Mouse (Mus musculus): ENCODE measurements around the gene Gm17428. TPM values are rescaled to one million over a fixed set of nuclear protein-coding genes. Genes with fewer than 3 reads are reported as not detected.
A peak's percentile ranks its signal among the peaks of the same experiment; 100 is the strongest.
"Not testable (repeated sequence)": the region's sequence is repeated elsewhere in the genome, so short reads cannot be mapped to it uniquely, and the experiment has no call there.

Gene Gm17428
- polyA plus RNA-seq, 1 experiment from 2014 or later, result not detected

- no peak overlapping the region for H3K9ac ChIP-seq
- WGBS, result 90% methylated on average over 3 of the region's 3 CpGs
- no peak overlapping the region for H3K27ac ChIP-seq
- H3K4me3 ChIP-seq, result no peak overlapping the region
- no peak overlapping the region for H3K4me2 ChIP-seq
- ATAC-seq (ENCODE audit: low FRiP score), result no peak
- H3K36me3 ChIP-seq, result no peaks in the 10 kb centered on the region
- no peaks in the 10 kb centered on the region for H3K4me1 ChIP-seq (replicated peaks)
- H3K9me3 ChIP-seq, result no peaks in the 10 kb centered on the region
- H3K27me3 ChIP-seq, result 0 out of 2 replicates have a peak, but pooled peaks cover 10% of the 10 kb centered on the region
Observed at GRCm38 (mm10) chr14:54967874-54968273, 8.9 kb upstream of the Gm17428 start.

- no peak for ATAC-seq (ENCODE audit: low FRiP score)
- Histone ChIP-seq H3K9me3 (no peaks in the 10 kb centered on the region), H3K4me1 (replicated peaks) (peaks cover 3% of the 10 kb centered on the region), H3K27ac (no peak overlapping the region), H3K36me3 (no peaks in the 10 kb centered on the region), H3K4me2 (no peak overlapping the region), H3K9ac (no peak overlapping the region), H3K4me3 (no peak overlapping the region), H3K27me3 (0 out of 2 replicates have a peak, but pooled peaks cover 10% of the 10 kb centered on the region)
Observed at GRCm38 (mm10) chr14:54968344-54968743, 8.4 kb upstream of the Gm17428 start.

GRCm38 (mm10) chr14:54972786-54973185, 3.9 kb upstream of the Gm17428 start:
- H3K27me3 ChIP-seq; H3K9me3 ChIP-seq; ATAC-seq (ENCODE audit: low FRiP score); H3K4me3 ChIP-seq; H3K36me3 ChIP-seq; H3K4me2 ChIP-seq; H3K9ac ChIP-seq: not testable (repeated sequence)
- Histone ChIP-seq H3K4me1 (replicated peaks) (peaks cover 17% of the 10 kb centered on the region), H3K27ac (peak overlapping the region; percentile 30; the same call in 1 of the 2 replicates)
- 94% methylated on average over 11 of the region's 11 CpGs for WGBS

GRCm38 (mm10) chr14:54974068-54974791, 2.5 kb upstream of the Gm17428 start:
- Histone ChIP-seq H3K9ac (no peak overlapping the region), H3K4me1 (replicated peaks) (peaks cover 17% of the 10 kb centered on the region), H3K4me3 (no peak overlapping the region), H3K27ac (peak overlapping the region; percentile 89), H3K36me3 (no peaks in the 10 kb centered on the region), H3K4me2 (no peak overlapping the region), H3K9me3 (no peaks in the 10 kb centered on the region), H3K27me3 (0 out of 2 replicates have a peak, but pooled peaks cover 5% of the 10 kb centered on the region)
- ATAC-seq (ENCODE audit: low FRiP score), result peak; percentile 65
- 68% methylated on average over 6 of the region's 6 CpGs for WGBS

GRCm38 (mm10) chr14:54978664-54979063, 1.9 kb downstream of the Gm17428 start:
- Histone ChIP-seq H3K4me2 (no peak overlapping the region), H3K9me3 (no peaks in the 10 kb centered on the region), H3K27me3 (0 out of 2 replicates have a peak, but pooled peaks cover 5% of the 10 kb centered on the region), H3K36me3 (no peaks in the 10 kb centered on the region), H3K4me1 (replicated peaks) (peaks cover 11% of the 10 kb centered on the region), H3K4me3 (no peak overlapping the region), H3K9ac (no peak overlapping the region), H3K27ac (no peak overlapping the region)
- WGBS, result 93% methylated on average over 8 of the region's 8 CpGs
- ATAC-seq (ENCODE audit: low FRiP score), result no peak

GRCm38 (mm10) chr14:54981934-54982333, 5.2 kb downstream of the Gm17428 start:
- Histone ChIP-seq H3K27me3 (0 out of 2 replicates have a peak, but pooled peaks cover 3% of the 10 kb centered on the region), H3K9me3 (no peaks in the 10 kb centered on the region), H3K27ac (no peak overlapping the region), H3K4me1 (replicated peaks) (no peaks in the 10 kb centered on the region), H3K4me3 (no peak overlapping the region), H3K36me3 (no peaks in the 10 kb centered on the region), H3K9ac (no peak overlapping the region), H3K4me2 (no peak overlapping the region)
- no peak for ATAC-seq (ENCODE audit: low FRiP score)
- WGBS, result 94% methylated on average over 7 of the region's 7 CpGs

GRCm38 (mm10) chr14:54988350-54988874, 11.7 kb downstream of the Gm17428 start:
- not testable (repeated sequence) for H3K4me3 ChIP-seq; H3K27ac ChIP-seq; ATAC-seq (ENCODE audit: low FRiP score); H3K27me3 ChIP-seq; H3K36me3 ChIP-seq; H3K4me1 ChIP-seq (replicated peaks); H3K9me3 ChIP-seq; H3K4me2 ChIP-seq; H3K9ac ChIP-seq
- WGBS, result 92% methylated on average over 9 of the region's 9 CpGs

GRCm38 (mm10) chr14:54988882-54989281, 12.1 kb downstream of the Gm17428 start:
- Histone ChIP-seq H3K4me1 (replicated peaks) (0 out of 2 replicates have a peak, but pooled peaks cover under 1% of the 10 kb centered on the region), H3K36me3 (no peaks in the 10 kb centered on the region)

GRCm38 (mm10) chr14:54989886-54990441, 13.2 kb downstream of the Gm17428 start:
- Histone ChIP-seq H3K27ac (no peak overlapping the region), H3K9me3 (no peaks in the 10 kb centered on the region), H3K4me1 (replicated peaks) (peaks cover 11% of the 10 kb centered on the region), H3K36me3 (no peaks in the 10 kb centered on the region), H3K4me3 (no peak overlapping the region), H3K9ac (no peak overlapping the region), H3K27me3 (0 out of 2 replicates have a peak, but pooled peaks cover 3% of the 10 kb centered on the region), H3K4me2 (no peak overlapping the region)
- ATAC-seq (ENCODE audit: low FRiP score), result no peak
- WGBS, result 87% methylated on average over 8 of the region's 8 CpGs

More at GRCm38 (mm10) chr14:54988882-54989281, 12.1 kb downstream of the Gm17428 start:
- H3K4me2 ChIP-seq, result no peak overlapping the region
- H3K9me3 ChIP-seq, result no peaks in the 10 kb centered on the region
- 0 out of 2 replicates have a peak, but pooled peaks cover 3% of the 10 kb centered on the region for H3K27me3 ChIP-seq
- WGBS, result 93% methylated on average over 13 of the region's 13 CpGs
- no peak overlapping the region for H3K4me3 ChIP-seq
- H3K9ac ChIP-seq, result no peak overlapping the region
- H3K27ac ChIP-seq, result no peak overlapping the region
- ATAC-seq (ENCODE audit: low FRiP score), result no peak

- no peak for ATAC-seq (ENCODE audit: low FRiP score)
- WGBS, result 91% methylated on average over 10 of the region's 10 CpGs
Observed at GRCm38 (mm10) chr14:54992196-54992595, 15.5 kb downstream of the Gm17428 start.

GRCm38 (mm10) chr14:54993636-54994035, 16.9 kb downstream of the Gm17428 start:
- Histone ChIP-seq H3K27me3 (0 out of 2 replicates have a peak, but pooled peaks cover 3% of the 10 kb centered on the region), H3K4me2 (no peak overlapping the region), H3K9me3 (no peaks in the 10 kb centered on the region), H3K27ac (no peak overlapping the region), H3K4me1 (replicated peaks) (peaks cover 31% of the 10 kb centered on the region), H3K36me3 (no peaks in the 10 kb centered on the region), H3K4me3 (no peak overlapping the region), H3K9ac (no peak overlapping the region)
- no peak for ATAC-seq (ENCODE audit: low FRiP score)
- 77% methylated on average over 10 of the region's 10 CpGs for WGBS

More at GRCm38 (mm10) chr14:54992196-54992595, 15.5 kb downstream of the Gm17428 start:
- Histone ChIP-seq H3K9me3 (no peaks in the 10 kb centered on the region), H3K36me3 (no peaks in the 10 kb centered on the region), H3K9ac (no peak overlapping the region), H3K27ac (no peak overlapping the region), H3K4me3 (no peak overlapping the region), H3K4me1 (replicated peaks) (peaks cover 31% of the 10 kb centered on the region), H3K27me3 (0 out of 2 replicates have a peak, but pooled peaks cover 3% of the 10 kb centered on the region), H3K4me2 (no peak overlapping the region)

GRCm38 (mm10) chr14:54994136-54994868, 17.6 kb downstream of the Gm17428 start, which contains the start of gene Myh7:
TSS of gene Myh7 (minus strand) at chr14:54994626.
- no peak within 1 kb of the TSS for H3K4me3 ChIP-seq
- no peaks in the 10 kb centered on the region for H3K36me3 ChIP-seq
- H3K27ac ChIP-seq, result peak within 1 kb of the TSS; percentile 86
- 57% methylated on average over 11 of the region's 11 CpGs for WGBS
- no peaks in the 10 kb centered on the region for H3K9me3 ChIP-seq
- peak; percentile 10; the same call in 1 of the 2 replicates for ATAC-seq (ENCODE audit: low FRiP score)
- peak within 1 kb of the TSS; percentile 56 for H3K9ac ChIP-seq
- no peak within 1 kb of the TSS for H3K4me2 ChIP-seq
- peaks cover 31% of the 10 kb centered on the region for H3K4me1 ChIP-seq (replicated peaks)
- 0 out of 2 replicates have a peak, but pooled peaks cover 3% of the 10 kb centered on the region for H3K27me3 ChIP-seq

Measured in hindbrain, embryonic 13.5 days (tissue).